Mouse (Mus musculus) CH12.LX (cell line): Measurements from ENCODE around the gene Slc2a10. TPM values are rescaled to one million over a fixed set of nuclear protein-coding genes. Genes with fewer than 3 reads are reported as not detected.

Experiments used
- DNase-seq: peaks from one replicate; pipeline ENCODE4 v3.0.0-alpha.2; 2013; ENCODE audit errors: extremely low read depth
- H3K27ac ChIP-seq: 2 replicates; pipeline ENCODE4 v1.5.1; 2012; ENCODE audit warnings: low read depth, mild to moderate bottlenecking, control low read depth, moderate library complexity; ENCODE audit not compliant: insufficient read depth
- H3K27me3 ChIP-seq: replicated peaks from 2 replicates; pipeline ENCODE3; 2012; ENCODE audit warnings: inconsistent platforms
- H3K36me3 ChIP-seq, 2 experiments: replicated peaks in 1 of 2; 2 replicates each; pipeline versions ENCODE3 to v1.6.1; 2012; ENCODE audit warnings: inconsistent platforms in 1 of 2, low read length in 1 of 2, mild to moderate bottlenecking in 1 of 2, mixed read lengths in 1 of 2, moderate library complexity in 1 of 2; ENCODE audit not compliant: control insufficient read depth in 1 of 2, insufficient read depth in 1 of 2
- H3K4me1 ChIP-seq, 2 experiments: 2 replicates each; pipeline ENCODE4 v1.6.1; 2012; ENCODE audit warnings: inconsistent platforms in 1 of 2, moderate library complexity in 1 of 2; ENCODE audit not compliant: insufficient read depth in 2 of 2, control insufficient read depth in 1 of 2
- H3K4me2 ChIP-seq: 2 replicates; pipeline ENCODE4 v1.6.1; 2012; ENCODE audit warnings: low read depth, mild to moderate bottlenecking, control low read depth; ENCODE audit not compliant: poor library complexity, insufficient read depth, severe bottlenecking
- H3K4me3 ChIP-seq, 3 experiments: fragments of 150-350 bp in 1 of 3; sonication (generic) in 1 of 3; replicated peaks in 1 of 3; 2 replicates each; pipeline versions ENCODE3 to v1.5.1; 2011 to 2012; ENCODE audit warnings: low read depth in 2 of 3, low read length in 2 of 3, mild to moderate bottlenecking in 2 of 3, moderate library complexity in 2 of 3, control low read depth in 1 of 3, improper control_type of control experiment in 1 of 3, inconsistent platforms in 1 of 3, mixed read lengths in 1 of 3; ENCODE audit not compliant: poor library complexity in 1 of 3
- H3K79me2 ChIP-seq: replicated peaks from 2 replicates; pipeline ENCODE4 v1.6.1; 2012; ENCODE audit warnings: mild to moderate bottlenecking, moderate library complexity; ENCODE audit not compliant: control insufficient read depth, poor library complexity, insufficient read depth, severe bottlenecking; ENCODE audit errors: extremely low read depth
- H3K9ac ChIP-seq: 2 replicates; pipeline ENCODE4 v1.6.1; 2012; ENCODE audit warnings: low read depth, mild to moderate bottlenecking, control low read depth, moderate library complexity; ENCODE audit not compliant: insufficient read depth
- H3K9me3 ChIP-seq: replicated peaks from 2 replicates; pipeline ENCODE3; 2012; ENCODE audit warnings: low read length, inconsistent platforms, mixed read lengths
- CHD1 ChIP-seq: IDR thresholded peaks from 2 replicates; pipeline ENCODE4 v1.6.1; 2012; ENCODE audit warnings: low read depth, low read length, improper control_type of control experiment, inconsistent platforms
- CTCF ChIP-seq, 2 experiments: IDR thresholded peaks in 1 of 2; conservative IDR thresholded peaks in 1 of 2; 2 replicates each; pipeline ENCODE4 v1.5.1; 2011 to 2012; ENCODE audit warnings: low read depth in 2 of 2, low read length in 2 of 2, improper control_type of control experiment in 1 of 2, inconsistent platforms in 1 of 2, mild to moderate bottlenecking in 1 of 2, moderate library complexity in 1 of 2
- E2F4 ChIP-seq: IDR thresholded peaks from 2 replicates; pipeline ENCODE4 v1.6.1; 2011; ENCODE audit warnings: low read depth, low read length, improper control_type of control experiment; ENCODE audit not compliant: insufficient replicate concordance
- JUN ChIP-seq: IDR thresholded peaks from 2 replicates; pipeline ENCODE4 v1.6.1; 2011; ENCODE audit warnings: low read depth, mild to moderate bottlenecking, low read length, improper control_type of control experiment, moderate library complexity; ENCODE audit not compliant: insufficient read depth
- JUND ChIP-seq: conservative IDR thresholded peaks from 2 replicates; pipeline ENCODE4 v1.6.1; 2011; ENCODE audit warnings: low read depth, low read length, improper control_type of control experiment
- KAT2A ChIP-seq: IDR thresholded peaks from 2 replicates; pipeline ENCODE4 v1.6.1; 2012; ENCODE audit warnings: low read length, improper control_type of control experiment, inconsistent platforms; ENCODE audit not compliant: insufficient replicate concordance
- MAZ ChIP-seq: IDR thresholded peaks from 2 replicates; pipeline ENCODE4 v1.6.1; 2012; ENCODE audit warnings: low read depth, mild to moderate bottlenecking, inconsistent platforms, low read length, improper control_type of control experiment, moderate library complexity
- MEF2A ChIP-seq: IDR thresholded peaks from 2 replicates; pipeline ENCODE4 v1.6.1; 2014; ENCODE audit warnings: low read depth, mild to moderate bottlenecking, inconsistent platforms, low read length, improper control_type of control experiment, borderline replicate concordance
- MYC ChIP-seq: IDR thresholded peaks from 2 replicates; pipeline ENCODE4 v1.6.1; 2011; ENCODE audit warnings: low read depth, mild to moderate bottlenecking, improper control_type of control experiment, low read length
- POLR2AphosphoS2 ChIP-seq: IDR thresholded peaks from 2 replicates; pipeline ENCODE4 v1.6.1; 2011; ENCODE audit warnings: low read depth, low read length, improper control_type of control experiment
- RAD21 ChIP-seq: IDR thresholded peaks from 2 replicates; pipeline ENCODE4 v1.6.1; 2011; ENCODE audit warnings: low read depth, mild to moderate bottlenecking, low read length, improper control_type of control experiment, moderate library complexity
- RCOR1 ChIP-seq: conservative IDR thresholded peaks from 2 replicates; pipeline ENCODE4 v1.6.1; 2012; ENCODE audit warnings: low read depth, mild to moderate bottlenecking, inconsistent platforms, low read length, improper control_type of control experiment
- SIN3A ChIP-seq: IDR thresholded peaks from 2 replicates; pipeline ENCODE4 v1.6.1; 2012; ENCODE audit warnings: low read length, improper control_type of control experiment, inconsistent platforms
- SMC3 ChIP-seq: IDR thresholded peaks from 2 replicates; pipeline ENCODE4 v1.6.1; 2011; ENCODE audit warnings: low read depth, low read length, improper control_type of control experiment
- ZMIZ1 ChIP-seq: IDR thresholded peaks from 2 replicates; pipeline ENCODE4 v1.6.1; 2012; ENCODE audit warnings: low read depth, mild to moderate bottlenecking, inconsistent platforms, low read length, improper control_type of control experiment
- dilution Hi-C: fragments of 300-500 bp; cut with MboI; formaldehyde crosslinking; loops from 2 replicates; pipeline ENCODE4 v1.14.3; 2020; ENCODE audit warnings: low sequenced_read_pairs; ENCODE audit not compliant: extremely low pct_unique_long_range_greater_than_20kb, extremely low pct_ligation_motif_present
- in situ Hi-C: fragments of 300-500 bp; cut with MboI; formaldehyde crosslinking; loops from 3 replicates; pipeline ENCODE4 v1.14.3; 2019; ENCODE audit warnings: low sequenced_read_pairs, low pct_ligation_motif_present, low pct_unique_long_range_greater_than_20kb, mixed read lengths
- polyA plus RNA-seq: library from polyadenylated mRNA; unstranded; fragments of >175 nt; gene quantifications from 2 replicates; pipeline ENCODE4 v1.2.1, GENCODE M21; 2012; ENCODE audit warnings: low read depth; ENCODE audit not compliant: insufficient read length
- total RNA-seq, 2 experiments: library from RNA; depleted of rRNA; stranded (reverse); fragments of 300-350 nt in 1 of 2; fragments of >200 nt in 1 of 2; gene quantifications; 2 replicates each; pipeline ENCODE4 v1.2.3; 2012 to 2014

The Slc2a10 gene
- total and polyA plus RNA-seq, 3 experiments = not detected

GRCm38 (mm10) chr2:165467824-165468452 is 35.6 kb upstream of the Slc2a10 start:
- H3K4me3 ChIP-seq = no peak overlapping the region
- H3K9me3 ChIP-seq = no peaks in the 10 kb centered on the region
- DNase-seq = no peak
- H3K27me3 ChIP-seq = peaks cover 93% of the 10 kb centered on the region
- H3K4me2 ChIP-seq = no peak overlapping the region
- H3K79me2 ChIP-seq = no peaks in the 10 kb centered on the region
- no peaks in the 10 kb centered on the region for H3K4me1 ChIP-seq
- TF ChIP-seq MYC (no peak), MEF2A (no peak), RCOR1 (no peak), ZMIZ1 (no peak), POLR2AphosphoS2 (no peak), SIN3A (no peak), JUND (no peak), KAT2A (no peak), MAZ (no peak), CHD1 (no peak)
- TF ChIP-seq, all 38 proteins: peak for 0
- Histone ChIP-seq H3K36me3 (no peaks in the 10 kb centered on the region), H3K9ac (no peak overlapping the region), H3K27ac (no peak overlapping the region)
- dilution Hi-C loops (no loop called here), in situ Hi-C loops (no loop called here)

GRCm38 (mm10) chr2:165470167-165470566 is 33.4 kb upstream of the Slc2a10 start:
- H3K27ac ChIP-seq = no peak overlapping the region
- dilution Hi-C loops = no loop called here
- no peak overlapping the region for H3K9ac ChIP-seq
- TF ChIP-seq JUN (no peak), RAD21 (peak; percentile 15), CTCF (conservative IDR thresholded peaks at IDR 0.05 in 1 of 2, IDR thresholded peaks at IDR 0.05 in 1 of 2; ENCODE audit: low read depth in 2 of 2, low read length in 2 of 2) (peak in 1 of 2 experiments; percentile 67; a peak in 2 of 4 replicates), SMC3 (peak; percentile 48), E2F4 (no peak)
- H3K79me2 ChIP-seq = no peaks in the 10 kb centered on the region
- H3K4me2 ChIP-seq = no peak overlapping the region
- H3K4me3 ChIP-seq = no peak overlapping the region
- in situ Hi-C loops = loop anchor here (10.0 kb wide), 1 partner anchor 105 kb away; the partner anchor contains the start of gene Zfp663
- H3K36me3 ChIP-seq = no peaks in the 10 kb centered on the region
- no peaks in the 10 kb centered on the region for H3K9me3 ChIP-seq
- no peaks in the 10 kb centered on the region for H3K4me1 ChIP-seq
- peak; percentile 49 for DNase-seq
- H3K27me3 ChIP-seq = peaks cover 95% of the 10 kb centered on the region
